Mouse (Mus musculus): ENCODE measurements around the gene Ltbp4. TPM values are rescaled to one million over a fixed set of nuclear protein-coding genes. Genes with fewer than 3 reads are reported as not detected.
A peak's percentile ranks its signal among the peaks of the same experiment; 100 is the strongest.

The Ltbp4 gene
- total RNA-seq, 1 experiment, result 65.8 TPM

DNA sequence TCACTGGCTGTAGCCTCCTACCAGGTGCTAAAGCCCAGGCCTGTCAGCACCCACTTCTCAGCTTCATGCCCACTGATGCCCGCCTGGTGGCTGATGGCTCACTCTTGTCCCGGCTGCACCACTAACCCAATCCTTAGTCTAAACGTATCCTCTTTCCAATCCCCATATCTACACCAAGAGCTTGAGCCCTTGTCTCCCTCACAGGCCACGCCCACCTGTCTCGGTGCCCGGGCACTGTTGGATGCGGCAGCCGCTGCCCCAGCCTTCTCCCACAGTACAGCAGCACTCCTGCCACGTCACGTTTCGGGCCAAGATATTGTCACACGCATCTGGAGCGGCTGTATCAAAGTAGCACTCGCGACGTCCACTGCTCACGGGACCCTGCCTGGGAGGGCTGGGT is 27.2 kb downstream of the Ltbp4 start:
- H3K4me3 ChIP-seq (ENCODE audit: insufficient read depth in 1 of 2, low read depth in 1 of 2, low read length in 2 of 2, poor library complexity in 1 of 2, severe bottlenecking in 1 of 2), result peak overlapping the region; percentile 64
- peaks cover 21% of the 10 kb centered on the region for H3K36me3 ChIP-seq (ENCODE audit: control insufficient read depth, insufficient read depth, low read length, poor library complexity, severe bottlenecking)
- TF ChIP-seq HCFC1 (IDR thresholded peaks at IDR 0.05; ENCODE audit: borderline replicate concordance, insufficient read depth, low read length), result 0 out of 2 replicates have a peak, but pooled peaks have one; percentile 18
- TF ChIP-seq ZC3H11A (IDR thresholded peaks at IDR 0.05; ENCODE audit: borderline replicate concordance, low read depth, low read length), result no peak
- H3K27ac ChIP-seq (ENCODE audit: insufficient read depth, low read depth, low read length, poor library complexity, severe bottlenecking), result peak overlapping the region; percentile 98
- peaks cover 1% of the 10 kb centered on the region; the same call in 1 of the 2 replicates for H3K9me3 ChIP-seq (ENCODE audit: control insufficient read depth, insufficient read depth, low read depth, low read length)
- DNase-seq (ENCODE audit: low read depth, low spot score), result no peak
- in situ Hi-C loops (cut with MboI; ENCODE audit: low sequenced_read_pairs in 2 of 2, unreplicated experiment in 2 of 2), result no loop called here
- H3K4me1 ChIP-seq (ENCODE audit: control insufficient read depth in 2 of 2, insufficient read depth in 2 of 2, low read length in 2 of 2, poor library complexity in 1 of 2), result peaks cover 7 to 9% of the 10 kb centered on the region in 2 experiments
- H3K9ac ChIP-seq (ENCODE audit: insufficient read depth, low read depth, low read length, poor library complexity, severe bottlenecking), result peak overlapping the region; percentile 74

DNA sequence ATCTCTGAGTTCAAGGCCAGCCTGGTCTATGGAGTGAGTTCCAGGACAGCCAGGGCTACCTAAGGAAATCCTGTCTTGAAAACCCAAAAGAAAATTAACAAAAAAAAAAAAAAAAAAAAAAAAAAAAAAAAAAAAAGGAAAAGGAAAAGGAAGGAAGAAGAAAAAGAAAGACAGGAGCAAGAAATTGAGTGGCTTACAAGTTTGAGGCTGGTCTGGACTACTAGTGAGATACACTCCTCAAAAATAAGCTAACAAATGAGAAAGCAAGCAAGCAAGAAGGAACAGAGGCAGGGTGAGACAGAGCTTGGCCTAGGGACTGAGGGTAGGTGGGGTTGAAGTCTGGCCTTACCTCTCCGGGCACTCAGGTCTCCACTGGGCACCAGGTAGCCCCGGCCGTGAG is 27.7 kb downstream of the Ltbp4 start:
- peaks cover 7 to 14% of the 10 kb centered on the region in 2 experiments for H3K4me1 ChIP-seq (ENCODE audit: control insufficient read depth in 2 of 2, insufficient read depth in 2 of 2, low read length in 2 of 2, poor library complexity in 1 of 2)
- DNase-seq (ENCODE audit: low read depth, low spot score), result no peak
- peaks cover 1% of the 10 kb centered on the region; the same call in 1 of the 2 replicates for H3K9me3 ChIP-seq (ENCODE audit: control insufficient read depth, insufficient read depth, low read depth, low read length)
- peaks cover 24% of the 10 kb centered on the region for H3K36me3 ChIP-seq (ENCODE audit: control insufficient read depth, insufficient read depth, low read length, poor library complexity, severe bottlenecking)
- H3K27ac ChIP-seq (ENCODE audit: insufficient read depth, low read depth, low read length, poor library complexity, severe bottlenecking), result peak overlapping the region; percentile 98
- peak overlapping the region; percentile 64 for H3K4me3 ChIP-seq (ENCODE audit: insufficient read depth in 1 of 2, low read depth in 1 of 2, low read length in 2 of 2, poor library complexity in 1 of 2, severe bottlenecking in 1 of 2)
- H3K9ac ChIP-seq (ENCODE audit: insufficient read depth, low read depth, low read length, poor library complexity, severe bottlenecking), result peak overlapping the region; percentile 81
- in situ Hi-C loops (cut with MboI; ENCODE audit: low sequenced_read_pairs in 2 of 2, unreplicated experiment in 2 of 2), result no loop called here
- no peak for TF ChIP-seq HCFC1 (IDR thresholded peaks at IDR 0.05; ENCODE audit: borderline replicate concordance, insufficient read depth, low read length)
- TF ChIP-seq ZNF384 (IDR thresholded peaks at IDR 0.05; ENCODE audit: low read depth, low read length), result peak; percentile 91

DNA sequence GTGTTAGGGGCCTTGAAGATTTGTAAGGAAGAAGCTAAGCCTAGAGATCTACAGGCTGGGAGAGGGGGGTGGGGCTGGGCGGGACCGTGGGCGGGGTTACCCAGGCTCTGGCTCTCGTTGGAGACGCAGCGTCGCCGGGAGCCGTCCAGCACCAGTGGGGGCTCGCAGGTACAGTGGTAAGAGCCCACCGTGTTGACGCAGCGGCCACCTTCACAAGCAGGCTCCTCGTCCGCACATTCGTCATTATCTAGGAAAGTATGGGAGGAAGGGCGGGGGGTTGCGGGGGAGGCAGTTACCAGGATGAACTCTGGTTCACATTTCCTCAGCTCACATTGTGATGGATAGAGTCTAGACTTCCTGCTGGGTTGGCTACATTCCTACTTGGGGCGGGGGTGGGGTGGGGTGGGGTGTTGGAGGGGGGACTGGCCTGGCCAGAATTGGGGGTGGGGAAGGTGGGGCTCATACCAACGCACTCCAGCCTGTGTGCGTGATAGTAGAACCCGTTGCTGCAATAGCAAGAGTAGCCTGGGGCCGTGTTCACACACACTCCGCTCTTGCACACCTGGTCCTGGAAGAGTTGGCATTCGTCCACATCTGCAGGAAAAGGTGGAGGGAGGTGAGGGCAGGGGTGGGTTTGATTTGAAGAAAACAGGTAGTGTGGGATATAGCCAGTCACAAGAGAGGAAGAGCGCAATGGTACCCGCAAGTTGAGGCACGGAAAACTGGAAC is 28.5 kb downstream of the Ltbp4 start:
- Histone ChIP-seq H3K4me3 (ENCODE audit: insufficient read depth in 1 of 2, low read depth in 1 of 2, low read length in 2 of 2, poor library complexity in 1 of 2, severe bottlenecking in 1 of 2) (peak overlapping the region; percentile 64), H3K27ac (ENCODE audit: insufficient read depth, low read depth, low read length, poor library complexity, severe bottlenecking) (peak overlapping the region; percentile 98), H3K9ac (ENCODE audit: insufficient read depth, low read depth, low read length, poor library complexity, severe bottlenecking) (peak overlapping the region; percentile 81), H3K36me3 (ENCODE audit: control insufficient read depth, insufficient read depth, low read length, poor library complexity, severe bottlenecking) (peaks cover 21% of the 10 kb centered on the region), H3K4me1 (ENCODE audit: control insufficient read depth in 2 of 2, insufficient read depth in 2 of 2, low read length in 2 of 2, poor library complexity in 1 of 2) (peaks cover 7 to 14% of the 10 kb centered on the region in 2 experiments), H3K9me3 (ENCODE audit: control insufficient read depth, insufficient read depth, low read depth, low read length) (no peaks in the 10 kb centered on the region)
- in situ Hi-C loops (cut with MboI; ENCODE audit: low sequenced_read_pairs in 2 of 2, unreplicated experiment in 2 of 2), result no loop called here
- TF ChIP-seq ZC3H11A (IDR thresholded peaks at IDR 0.05; ENCODE audit: borderline replicate concordance, low read depth, low read length) (no peak), HCFC1 (IDR thresholded peaks at IDR 0.05; ENCODE audit: borderline replicate concordance, insufficient read depth, low read length) (0 out of 2 replicates have a peak, but pooled peaks have one; percentile 29)
- no peak for DNase-seq (ENCODE audit: low read depth, low spot score)

DNA sequence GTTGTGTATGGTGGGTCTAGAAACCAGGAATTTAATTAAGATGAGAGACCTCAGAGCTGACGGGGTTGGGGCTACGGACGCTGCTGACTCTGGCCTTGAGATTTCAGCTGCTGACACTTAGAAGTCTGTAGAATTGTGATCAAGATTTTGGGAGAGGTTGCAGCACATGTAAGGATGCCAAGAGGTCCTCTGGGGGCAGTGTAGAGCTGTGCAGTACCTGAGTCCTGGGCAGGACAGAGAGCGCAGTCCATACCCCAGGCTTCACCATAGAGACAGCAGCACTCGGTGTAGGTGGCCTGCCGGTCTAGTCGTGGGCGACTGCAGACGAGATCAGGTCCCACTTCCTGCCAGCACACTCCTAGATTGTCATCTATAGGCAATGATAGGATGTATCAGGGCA is 29.9 kb downstream of the Ltbp4 start:
- Histone ChIP-seq H3K4me1 (ENCODE audit: control insufficient read depth in 2 of 2, insufficient read depth in 2 of 2, low read length in 2 of 2, poor library complexity in 1 of 2) (peaks cover 8 to 16% of the 10 kb centered on the region in 2 experiments), H3K27ac (ENCODE audit: insufficient read depth, low read depth, low read length, poor library complexity, severe bottlenecking) (peak overlapping the region; percentile 97), H3K4me3 (ENCODE audit: insufficient read depth in 1 of 2, low read depth in 1 of 2, low read length in 2 of 2, poor library complexity in 1 of 2, severe bottlenecking in 1 of 2) (peak overlapping the region in 1 of 2 experiments; percentile 57; a peak in 2 of 4 replicates), H3K9me3 (ENCODE audit: control insufficient read depth, insufficient read depth, low read depth, low read length) (no peaks in the 10 kb centered on the region), H3K36me3 (ENCODE audit: control insufficient read depth, insufficient read depth, low read length, poor library complexity, severe bottlenecking) (peaks cover 14% of the 10 kb centered on the region), H3K9ac (ENCODE audit: insufficient read depth, low read depth, low read length, poor library complexity, severe bottlenecking) (peak overlapping the region; percentile 72)
- in situ Hi-C loops (cut with MboI; ENCODE audit: low sequenced_read_pairs in 2 of 2, unreplicated experiment in 2 of 2), result no loop called here
- DNase-seq (ENCODE audit: low read depth, low spot score), result no peak
- no peak for TF ChIP-seq MAFK (IDR thresholded peaks at IDR 0.05; ENCODE audit: insufficient read depth, low read depth, low read length)
- no peak for TF ChIP-seq HCFC1 (IDR thresholded peaks at IDR 0.05; ENCODE audit: borderline replicate concordance, insufficient read depth, low read length)
- no peak for TF ChIP-seq ZNF384 (IDR thresholded peaks at IDR 0.05; ENCODE audit: low read depth, low read length)
- no peak for TF ChIP-seq ZC3H11A (IDR thresholded peaks at IDR 0.05; ENCODE audit: borderline replicate concordance, low read depth, low read length)
- TF ChIP-seq CHD2 (IDR thresholded peaks at IDR 0.05; ENCODE audit: low read depth, low read length), result no peak

Data from ES-E14 (cell line).